Mouse (Mus musculus): ENCODE measurements around the gene Abcc12.

Gene Abcc12

DNA sequence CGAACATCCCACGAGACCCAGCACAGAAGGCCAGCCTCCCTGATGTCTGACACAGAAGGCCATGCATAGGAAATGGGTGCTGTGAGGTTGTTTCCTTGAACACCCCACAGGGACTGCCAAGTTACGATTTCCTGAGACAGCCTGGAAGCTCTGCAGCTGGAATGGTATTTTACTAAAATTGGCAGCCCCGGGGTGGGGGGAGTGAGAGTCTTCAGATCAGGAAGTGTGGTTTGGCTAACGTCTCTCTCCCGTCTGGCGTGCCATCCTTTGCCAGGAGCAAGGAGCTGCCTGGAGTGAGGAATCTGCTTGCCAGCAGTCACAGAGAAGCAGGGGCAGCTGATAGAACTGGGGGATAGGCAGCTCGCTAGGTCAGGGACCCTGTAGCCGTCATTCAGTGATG lies 2.4 kb downstream of the Abcc12 start:
- DNase-seq, result peak; percentile 74

DNA sequence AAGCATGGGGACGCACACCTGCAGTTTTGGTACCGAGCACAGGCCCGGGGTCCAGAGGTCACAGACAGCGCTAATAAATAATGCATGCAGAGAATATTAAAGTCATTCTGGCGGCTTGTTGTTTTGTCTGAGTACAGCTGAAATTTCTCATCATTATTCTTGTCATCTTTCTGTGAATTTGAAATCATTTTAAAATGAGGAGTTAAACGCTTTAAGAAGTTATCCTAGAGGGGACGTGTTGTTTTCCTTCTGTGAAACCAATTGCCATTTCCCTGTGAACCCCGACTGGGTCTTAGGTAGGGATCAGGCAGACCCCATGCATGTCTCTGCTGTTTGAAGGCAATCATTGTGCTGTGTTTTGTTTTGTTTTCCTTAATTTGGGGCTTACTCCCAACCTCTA lies 2.9 kb downstream of the Abcc12 start:
- DNase-seq, result no peak

DNA sequence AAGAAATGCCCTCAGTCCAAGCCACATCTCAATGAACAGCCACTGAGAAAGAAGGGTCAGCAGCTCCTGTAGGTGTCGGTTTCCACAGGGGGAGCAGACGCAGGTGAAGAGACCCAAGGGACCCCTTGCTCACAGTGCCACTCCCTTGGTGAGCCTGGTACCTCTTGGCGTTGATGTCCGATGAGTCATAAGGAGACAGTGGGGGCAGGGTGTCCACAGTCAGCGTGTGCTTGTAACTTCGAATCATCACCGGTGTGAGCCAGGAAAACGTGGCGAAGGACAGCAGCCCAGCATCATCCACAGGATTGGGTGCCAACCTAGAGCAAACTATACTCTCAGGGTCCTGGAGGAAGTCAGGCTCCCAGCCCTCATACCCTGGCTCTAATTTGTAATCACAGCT lies 16.8 kb downstream of the Abcc12 start:
- no peak for DNase-seq

DNA sequence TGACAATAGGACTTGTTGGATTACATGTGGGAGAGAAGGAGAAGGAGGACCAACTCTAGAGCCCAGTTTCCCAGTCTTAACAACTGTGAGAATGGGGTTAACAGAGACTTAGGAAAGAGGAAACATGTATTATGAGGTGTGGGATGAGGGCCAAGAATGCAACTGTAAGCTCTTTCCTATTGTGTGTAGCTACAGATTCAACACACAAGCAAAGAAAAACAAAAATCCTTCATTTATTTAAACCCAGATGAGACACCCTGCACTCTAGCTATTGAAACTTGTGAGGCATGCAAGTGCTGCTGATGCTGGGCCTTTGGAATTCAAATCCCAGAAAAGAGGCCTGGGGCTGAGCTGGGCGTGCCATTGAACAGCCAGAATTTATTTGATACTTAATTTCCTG lies 18.7 kb downstream of the Abcc12 start:
- DNase-seq, result no peak

DNA sequence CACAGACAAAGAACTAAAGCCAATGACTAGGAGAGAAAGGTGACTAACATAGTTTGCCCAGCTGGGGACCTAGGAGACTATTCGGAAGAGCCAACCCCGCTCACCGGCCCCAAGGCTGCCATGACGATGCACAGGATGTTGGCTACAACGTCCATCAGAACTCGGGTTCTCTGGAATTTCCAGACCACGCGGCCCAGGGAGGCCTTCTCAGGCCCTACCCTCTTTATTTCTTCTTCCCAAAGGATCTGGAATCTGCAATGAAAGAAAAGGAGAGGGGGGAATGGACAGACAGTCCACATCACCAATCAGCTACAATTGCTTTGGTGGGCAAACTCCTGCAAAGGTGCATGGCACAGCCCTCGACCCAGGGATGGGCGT lies 19.8 kb downstream of the Abcc12 start:
- no peak for DNase-seq

DNA sequence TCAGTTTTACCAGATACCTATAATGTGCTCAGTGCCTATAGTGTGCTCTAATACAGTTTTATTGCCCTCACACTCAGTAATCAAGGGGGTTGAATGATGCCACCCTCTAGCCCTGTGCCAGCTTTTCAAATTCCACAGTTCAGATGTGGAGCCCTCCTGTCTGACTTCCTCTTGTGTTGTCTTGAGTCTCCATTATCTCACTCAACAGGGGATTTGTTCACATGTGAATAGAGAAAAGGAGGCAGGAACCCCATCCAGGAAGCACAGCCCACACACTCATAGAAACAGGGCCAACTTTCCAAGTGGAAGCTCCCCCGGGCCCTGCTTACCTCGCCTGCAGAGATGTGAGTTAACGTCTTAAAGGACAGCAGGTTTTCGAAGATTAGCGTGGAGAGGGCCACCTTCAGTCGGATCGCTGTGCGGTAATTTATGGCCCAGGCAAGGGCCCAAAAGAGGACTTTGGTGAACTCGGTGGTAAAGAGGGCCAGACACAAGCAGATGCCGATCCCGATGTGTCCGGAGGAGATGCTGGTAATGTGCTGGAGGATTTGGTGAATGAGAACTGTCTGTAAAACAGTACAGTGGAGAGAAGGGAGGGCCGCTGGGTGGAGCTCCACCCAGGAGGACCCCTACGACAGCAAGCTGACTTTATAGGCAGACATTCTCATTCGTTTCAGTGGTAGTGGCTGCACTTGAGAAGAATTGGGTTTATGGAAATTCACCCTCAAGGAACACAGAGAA lies 20.4 kb downstream of the Abcc12 start:
- DNase-seq, result no peak

DNA sequence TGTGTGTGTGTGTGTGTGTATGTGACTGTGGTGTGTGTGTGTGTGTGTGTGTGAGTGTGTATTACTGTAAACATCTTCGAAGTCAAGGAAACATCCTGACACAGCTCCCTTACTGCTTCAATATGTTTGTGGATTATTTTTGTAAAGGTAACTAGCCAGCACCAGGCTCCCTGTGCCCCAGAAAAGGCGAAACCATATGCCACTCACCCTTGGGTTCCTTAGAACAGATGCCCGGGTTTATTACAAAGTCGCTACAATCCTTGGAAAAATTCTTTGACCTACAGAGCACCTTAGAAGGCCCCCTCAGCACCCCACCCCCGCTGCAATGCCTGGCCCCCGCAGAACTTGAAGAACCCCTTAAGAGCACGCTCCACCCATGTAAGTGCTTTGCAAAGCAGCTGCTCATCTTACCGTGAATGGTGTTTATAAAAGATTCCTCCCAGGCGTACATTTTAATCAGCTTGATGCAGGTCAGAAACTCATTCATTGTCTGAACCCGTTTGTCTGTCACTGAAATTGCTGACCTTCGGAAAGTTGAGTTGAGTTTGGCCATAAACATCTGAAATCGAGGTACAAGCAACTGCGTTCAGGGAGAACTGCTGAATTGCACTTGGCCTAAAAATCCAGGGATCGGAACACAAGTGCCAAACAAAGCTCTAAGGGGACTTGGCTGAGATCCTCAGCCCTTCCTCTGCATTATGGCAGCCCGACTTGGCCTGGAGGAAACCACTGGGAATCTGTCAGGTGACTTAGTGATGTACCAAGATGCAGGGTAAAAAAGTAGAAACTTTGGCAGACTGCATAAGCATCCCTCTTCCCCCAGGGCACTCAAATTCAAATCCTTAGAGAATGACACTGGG lies 23.1 kb downstream of the Abcc12 start:
- DNase-seq, result no peak

DNA sequence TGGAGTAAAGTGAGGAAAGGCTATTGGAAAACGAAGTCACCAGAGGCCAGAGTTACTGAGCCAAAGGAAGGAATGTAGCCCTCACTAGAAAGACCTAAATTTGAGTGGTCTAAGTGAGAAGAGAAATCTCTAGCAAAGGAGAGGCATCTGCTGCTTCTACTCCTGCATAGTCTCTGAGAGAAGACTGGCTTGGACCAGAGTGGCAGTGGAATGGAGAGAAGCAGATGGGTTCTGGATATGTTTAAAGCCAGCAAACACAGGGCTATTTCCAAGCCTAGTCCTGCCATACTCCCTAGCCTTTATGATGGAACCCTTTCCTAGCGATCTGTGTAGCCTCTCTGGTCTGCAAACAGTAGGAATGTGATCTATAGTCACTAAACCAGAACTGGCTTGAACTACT lies 24.9 kb downstream of the Abcc12 start:
- no peak for DNase-seq

DNA sequence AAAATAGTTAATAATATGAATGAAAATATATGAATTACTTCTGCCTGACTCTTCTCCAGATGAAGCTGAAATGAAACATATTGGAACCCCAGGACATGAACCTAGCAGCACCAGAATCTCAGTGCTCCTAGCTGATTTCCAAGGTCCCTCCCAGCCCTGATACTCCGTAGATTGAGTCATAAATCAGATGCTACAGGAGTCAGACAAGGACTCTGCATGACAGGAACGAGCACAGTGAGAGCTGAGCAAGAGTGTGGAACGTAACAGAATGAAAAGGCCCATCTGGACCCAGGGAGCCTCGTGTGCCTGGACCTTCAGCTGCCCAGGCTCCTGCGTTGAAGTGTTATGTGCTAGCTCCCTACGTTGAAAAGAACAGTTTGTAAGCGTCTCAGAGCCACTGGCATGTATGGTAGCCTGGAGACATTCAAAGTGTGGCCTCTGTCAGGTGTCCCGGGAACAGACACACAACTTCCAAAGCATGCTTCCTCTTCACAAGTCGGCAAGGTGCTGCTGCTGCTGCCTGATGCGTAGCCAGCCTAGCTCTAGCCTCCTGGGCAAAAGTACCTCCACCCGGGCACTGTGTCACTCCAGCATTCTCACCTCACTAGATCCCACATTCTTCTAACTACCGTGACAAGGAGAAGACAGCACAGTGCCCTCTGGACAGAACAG lies 26.1 kb downstream of the Abcc12 start:
- DNase-seq, result no peak

DNA sequence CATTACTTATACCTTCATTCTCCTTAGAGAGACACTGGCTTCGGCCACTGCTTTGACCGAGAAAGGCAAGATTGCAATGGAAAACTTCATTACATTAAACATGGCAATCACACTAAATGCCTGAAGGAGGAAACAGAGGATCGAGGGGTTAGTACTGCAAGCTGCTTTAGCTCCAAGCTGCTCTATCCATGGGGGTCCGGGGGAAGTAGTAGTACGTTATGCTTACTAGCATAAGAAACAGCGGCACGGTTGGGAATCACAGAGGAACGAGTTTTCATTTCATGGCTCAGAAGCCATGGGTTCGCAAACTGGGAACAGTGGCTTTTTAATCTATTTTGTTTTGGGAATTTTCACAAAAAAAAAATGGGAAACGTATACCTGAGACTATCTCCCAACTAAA lies 30.0 kb downstream of the Abcc12 start:
- no peak for DNase-seq

DNA sequence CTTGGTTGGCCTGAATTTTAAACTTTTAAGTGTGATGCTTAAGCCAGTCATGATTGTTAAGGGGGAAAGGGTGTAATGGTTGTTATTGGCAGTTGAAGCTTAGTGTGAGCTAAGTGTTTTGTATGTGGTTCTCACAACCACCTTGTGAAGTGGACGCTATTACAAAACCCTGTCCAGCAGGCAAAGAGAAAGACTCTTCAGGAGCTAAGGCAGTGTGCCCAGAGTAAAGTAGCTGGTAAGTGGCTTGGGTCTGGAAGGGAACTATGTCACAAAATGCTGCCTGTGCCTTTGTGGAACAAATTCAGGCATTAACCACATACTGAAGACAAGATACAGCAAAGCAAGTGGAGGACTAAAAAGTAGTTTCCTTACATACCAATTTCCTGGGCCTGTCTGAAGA lies 34.5 kb downstream of the Abcc12 start:
- DNase-seq, result no peak

DNA sequence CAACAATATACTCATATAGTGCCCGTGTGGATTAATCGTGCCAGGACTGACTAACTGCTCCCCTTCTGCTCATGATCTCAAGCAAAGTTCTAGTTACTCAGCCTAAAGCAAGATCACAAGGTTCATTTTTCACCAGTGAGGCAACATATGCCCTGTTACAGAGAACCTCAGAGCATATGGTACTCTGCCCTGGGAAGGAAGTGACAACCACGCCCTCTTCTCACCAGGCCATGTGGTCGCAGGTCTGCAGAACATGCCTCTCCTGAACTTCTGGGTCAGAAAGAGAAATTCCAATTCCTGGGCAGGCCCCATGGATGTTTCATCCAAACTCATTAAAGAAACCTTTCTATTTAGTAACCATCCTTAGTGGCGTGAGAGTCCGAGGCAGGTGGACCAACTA lies 39.6 kb downstream of the Abcc12 start:
- DNase-seq, result no peak

DNA sequence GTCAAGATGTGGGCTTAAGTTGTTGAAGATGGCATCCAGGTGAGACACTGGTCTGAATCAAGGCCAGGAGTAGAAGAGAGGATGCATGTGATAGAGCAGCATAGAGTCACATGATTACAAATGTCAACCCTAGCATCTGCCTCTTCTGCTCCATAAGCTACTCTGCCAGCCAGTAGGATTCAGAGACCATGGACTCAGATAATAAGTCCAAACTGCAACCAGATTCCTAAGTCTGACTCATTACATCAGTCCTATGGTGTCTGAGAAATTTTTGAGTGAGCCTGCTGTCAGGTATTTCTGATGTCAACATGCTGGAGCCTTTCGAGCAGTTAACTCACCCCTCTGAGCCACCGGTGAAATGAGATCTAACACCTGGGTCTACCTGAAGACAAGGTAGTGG lies 40.1 kb downstream of the Abcc12 start:
- DNase-seq, result no peak

DNA sequence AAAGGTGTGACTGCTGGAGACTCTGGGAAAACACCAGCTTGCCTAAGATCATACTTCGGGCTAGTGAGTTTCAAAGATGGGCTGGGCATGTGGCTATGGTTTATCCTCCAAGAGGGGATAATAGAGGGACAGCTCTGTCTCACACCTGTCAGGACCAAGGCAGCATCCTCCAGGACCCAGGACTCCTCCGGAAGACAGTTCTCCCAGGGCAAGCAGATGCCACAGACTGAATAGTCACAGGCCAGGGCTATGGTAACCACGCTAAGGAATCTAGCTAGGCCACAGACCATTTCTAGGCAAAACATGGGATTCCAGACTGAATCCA lies 43.9 kb downstream of the Abcc12 start:
- no peak for DNase-seq

DNA sequence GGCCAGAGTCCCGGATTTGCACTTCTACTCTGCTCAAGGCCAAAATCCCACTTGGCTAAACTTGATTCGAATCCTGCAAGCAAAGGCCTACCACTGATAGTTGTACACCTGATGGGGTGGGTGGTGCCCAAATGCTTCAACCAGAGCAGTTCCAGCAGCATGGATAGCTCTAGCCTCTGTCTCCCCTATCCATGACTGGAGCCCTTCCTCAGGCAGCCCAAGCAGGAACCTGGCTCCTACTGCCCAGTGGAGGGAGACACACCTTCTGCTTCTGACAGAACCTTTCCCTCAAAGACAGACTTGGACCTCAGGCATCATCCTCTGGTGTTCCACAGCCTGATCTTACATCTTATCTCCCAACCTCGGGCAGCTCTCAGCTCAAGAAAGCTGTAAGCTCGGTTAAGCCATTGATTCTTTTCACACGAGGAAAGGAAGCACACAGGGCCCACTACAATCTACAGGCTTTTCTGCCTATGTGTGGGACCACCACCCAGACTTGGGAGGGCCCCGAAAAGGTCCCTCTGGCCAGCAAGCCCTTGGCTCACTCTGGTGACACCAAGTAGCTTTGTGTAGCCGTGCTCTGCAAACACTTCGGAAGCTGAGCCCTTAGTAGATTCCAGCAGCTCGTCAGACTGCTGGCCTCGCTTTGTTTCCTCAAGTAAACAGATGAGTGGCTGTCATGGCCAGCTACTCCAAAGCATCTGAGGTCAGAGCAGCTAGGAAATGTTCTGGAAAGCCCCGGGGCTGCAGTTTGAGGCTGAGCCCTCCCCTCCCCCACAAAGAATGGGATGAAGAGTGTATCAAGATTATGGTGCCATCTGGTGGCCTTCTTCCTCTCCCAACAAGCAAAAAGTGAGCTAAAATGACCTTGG lies 44.5 kb downstream of the Abcc12 start:
- DNase-seq, result peak; percentile 59

DNA sequence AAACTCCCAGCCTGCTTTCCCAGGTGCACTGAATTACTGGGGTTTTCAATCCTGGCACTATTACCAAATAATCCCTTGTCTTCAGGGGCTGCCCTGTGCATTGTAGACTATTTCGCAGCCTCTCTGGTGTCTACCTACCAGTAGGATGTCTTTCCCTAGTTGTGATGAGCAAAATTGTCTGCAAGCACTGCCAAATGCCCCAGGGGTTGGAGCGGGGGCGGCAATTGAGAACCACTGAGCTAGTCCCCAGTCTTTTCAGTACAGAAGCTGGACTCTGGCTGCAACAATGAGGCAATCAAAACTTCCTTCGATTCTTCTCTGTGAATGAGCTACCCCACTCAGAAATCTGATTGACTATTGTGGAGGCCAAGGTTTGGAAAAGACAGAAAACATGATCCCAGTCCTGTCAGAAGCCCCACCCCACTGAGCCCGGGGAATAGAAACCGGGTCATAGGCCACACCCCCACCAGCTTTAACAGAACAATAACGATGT lies 45.4 kb downstream of the Abcc12 start:
- no peak for DNase-seq

DNA sequence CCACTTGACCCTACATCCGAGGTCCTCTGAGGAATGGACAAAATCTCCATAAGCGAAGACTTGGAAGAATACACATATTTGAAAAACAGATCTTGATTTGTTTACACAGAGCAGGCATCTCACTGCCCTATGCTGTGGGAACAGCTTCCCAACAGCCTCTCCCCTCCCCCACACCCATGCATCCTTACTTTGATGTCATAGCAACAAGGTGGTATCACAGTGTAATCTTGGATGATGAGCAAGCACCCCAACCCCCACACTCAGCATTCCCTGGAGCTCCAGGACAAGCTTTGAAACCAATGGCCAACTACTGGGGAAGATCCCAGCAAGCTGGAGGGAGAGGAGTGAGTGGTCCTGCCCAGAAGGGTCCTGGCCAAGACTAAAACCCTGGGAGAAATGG lies 50.8 kb downstream of the Abcc12 start:
- no peak for DNase-seq

DNA sequence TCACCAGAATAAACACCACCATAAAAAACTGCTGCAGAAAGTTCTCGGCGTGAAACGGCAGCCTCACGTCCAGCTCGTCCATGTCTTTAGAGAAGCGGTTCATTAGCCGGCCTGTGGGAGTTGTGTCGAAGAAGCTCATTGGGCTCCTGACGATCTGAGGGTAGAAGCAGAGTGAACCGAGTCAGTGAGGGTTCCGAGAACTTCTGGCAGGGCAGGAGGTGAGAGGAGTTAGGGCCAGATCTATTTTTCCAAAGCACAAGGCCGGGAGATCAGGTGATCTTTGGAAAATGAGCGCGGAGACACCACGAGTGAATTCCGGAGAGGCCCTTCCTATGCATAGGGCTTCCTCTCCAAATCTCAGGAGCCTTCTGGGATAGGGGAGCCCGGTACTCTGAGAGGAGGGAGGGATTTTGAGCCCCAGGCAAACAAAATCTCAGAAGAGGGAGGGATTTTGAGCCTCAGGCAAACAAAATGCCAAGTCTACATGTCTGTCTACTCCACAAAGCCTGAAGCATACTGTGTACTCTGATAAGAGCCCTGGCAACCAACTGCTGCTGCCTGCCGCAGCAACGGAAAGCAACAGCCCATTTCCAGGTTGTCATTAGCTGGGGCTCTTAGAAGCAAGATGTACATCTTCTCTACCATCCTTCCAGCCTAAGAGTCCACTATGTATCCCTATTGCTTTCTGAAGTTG lies 53.0 kb downstream of the Abcc12 start:
- no peak for DNase-seq

DNA sequence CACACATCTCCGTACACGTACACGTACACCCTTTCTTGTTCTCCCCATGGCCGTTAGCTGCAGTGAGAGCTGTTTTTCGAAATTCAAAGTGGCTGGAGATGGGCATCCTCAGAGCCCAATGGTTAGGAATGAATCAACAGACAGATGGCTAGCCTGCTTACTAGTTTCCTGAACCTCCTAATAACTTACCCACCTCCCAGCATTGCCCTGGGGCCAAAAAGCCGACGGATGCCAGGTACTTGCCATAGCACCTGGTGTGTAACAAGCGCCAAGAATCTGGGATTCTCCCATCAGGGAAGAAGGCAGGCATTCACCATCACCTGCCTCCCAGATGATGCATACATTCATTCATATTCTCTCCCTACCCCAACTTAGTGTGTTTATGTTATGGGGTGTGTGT lies 53.7 kb downstream of the Abcc12 start:
- no peak for DNase-seq

DNA sequence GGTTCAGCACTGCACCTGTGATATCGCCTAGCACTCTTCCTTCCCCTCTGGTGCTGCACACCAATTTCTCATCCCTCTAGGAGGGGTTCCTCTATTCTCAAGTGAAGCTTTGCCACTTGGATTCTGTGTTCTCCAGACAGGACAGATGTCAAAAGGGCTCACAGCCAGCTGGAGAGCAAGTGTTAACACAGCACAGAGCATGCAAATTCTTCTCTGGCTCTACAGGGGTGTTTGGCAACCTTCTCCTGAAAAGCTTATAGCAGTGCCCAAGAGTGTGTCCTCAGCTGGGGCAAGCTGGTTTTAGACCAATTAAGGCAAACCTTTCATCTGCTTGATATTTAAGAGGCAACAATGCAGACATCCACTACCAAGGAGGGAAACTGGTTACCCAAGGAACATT lies 66.3 kb downstream of the Abcc12 start:
- DNase-seq, result no peak

DNA sequence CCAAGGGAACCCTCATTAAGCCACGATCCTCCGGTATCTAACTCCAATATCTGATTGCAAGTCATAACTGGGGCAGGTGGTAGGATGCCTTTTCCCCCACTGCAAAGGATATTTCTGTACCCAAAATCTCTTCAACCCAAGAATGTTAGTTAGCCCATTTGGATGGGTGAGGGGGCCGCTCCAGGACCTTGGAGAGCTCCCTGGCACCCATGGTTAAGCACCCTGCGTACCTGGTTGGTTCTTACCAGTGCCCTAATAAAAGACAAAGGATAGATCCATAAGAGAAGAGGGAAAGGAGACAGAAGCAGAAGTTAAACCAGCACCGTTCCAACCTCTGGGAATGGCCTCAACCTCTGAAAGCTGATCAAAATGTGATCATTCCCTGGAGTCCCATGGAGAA lies 67.6 kb downstream of the Abcc12 start:
- no peak for DNase-seq

DNA sequence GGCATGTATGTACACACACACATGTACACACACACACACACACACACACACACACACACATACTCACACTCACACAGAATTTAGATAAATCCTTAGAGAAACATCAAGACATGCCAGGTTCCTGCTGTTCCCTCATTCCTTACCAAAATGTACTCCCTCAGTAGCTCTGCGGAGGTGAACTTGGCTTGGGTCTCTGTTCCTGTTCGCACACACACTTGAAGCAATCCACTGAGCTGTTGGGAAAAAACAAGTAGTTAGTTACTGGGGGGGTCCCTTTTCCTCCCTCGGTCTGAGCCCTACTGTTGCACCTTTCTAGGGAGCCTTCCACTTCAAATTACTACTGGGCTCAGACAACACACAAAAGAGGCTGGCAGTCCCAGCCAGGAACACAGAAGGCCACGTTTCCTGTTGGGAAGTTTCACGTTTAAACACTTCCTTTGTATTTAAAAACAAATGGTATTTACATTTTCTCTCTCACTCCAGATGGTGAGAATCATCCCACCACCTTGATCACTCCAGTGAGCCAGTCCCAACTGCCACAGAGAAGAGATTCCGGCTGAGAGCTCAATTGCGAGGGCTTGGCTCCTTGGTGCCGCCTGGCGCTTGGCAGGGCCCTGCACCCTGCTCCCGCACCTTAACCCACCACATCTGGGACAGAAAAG lies 68.2 kb downstream of the Abcc12 start:
- peak; percentile 33 for DNase-seq
